Mouse (Mus musculus) cerebellum, postnatal 25 days (tissue): Measurements from ENCODE around the gene Zfyve1.
"Not testable (repeated sequence)": the region's sequence is repeated elsewhere in the genome, so short reads cannot be mapped to it uniquely, and the experiment has no call there.

ENCODE experiments used
- DNase-seq, 2 experiments: peaks; one replicate each; pipeline ENCODE4 v3.0.0; 2021; ENCODE audit warnings: mixed read lengths in 2 of 2

The Zfyve1 gene

DNA sequence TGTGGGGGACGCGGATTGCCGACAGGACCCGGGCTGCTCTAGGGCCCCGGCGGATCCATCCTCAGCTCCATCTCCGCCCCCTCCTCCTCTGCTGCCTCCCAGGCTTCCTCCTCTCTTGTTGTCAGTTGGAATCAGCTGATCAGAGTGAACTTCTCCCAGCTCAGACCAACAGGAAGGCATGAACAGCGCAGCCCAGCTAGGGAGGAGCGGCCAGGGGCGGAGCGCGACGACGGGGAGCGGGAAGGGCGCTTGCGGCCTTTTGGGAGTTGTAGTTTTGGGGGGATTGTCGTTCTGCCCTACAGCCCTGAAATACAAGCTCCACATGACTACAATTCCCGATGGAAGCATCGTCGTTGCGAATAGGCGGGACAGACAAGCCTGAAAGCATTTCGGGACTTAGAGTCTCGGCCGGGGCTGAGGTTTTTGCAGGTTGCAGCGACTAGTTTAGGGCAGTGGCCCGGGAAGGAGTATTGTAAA lies at the start of gene Zfyve1:
Gene Zfyve1 (minus strand): TSS at position 198 of the 477 bp plus-strand sequence.
- DNase-seq: peak; percentile 90 to 93

DNA sequence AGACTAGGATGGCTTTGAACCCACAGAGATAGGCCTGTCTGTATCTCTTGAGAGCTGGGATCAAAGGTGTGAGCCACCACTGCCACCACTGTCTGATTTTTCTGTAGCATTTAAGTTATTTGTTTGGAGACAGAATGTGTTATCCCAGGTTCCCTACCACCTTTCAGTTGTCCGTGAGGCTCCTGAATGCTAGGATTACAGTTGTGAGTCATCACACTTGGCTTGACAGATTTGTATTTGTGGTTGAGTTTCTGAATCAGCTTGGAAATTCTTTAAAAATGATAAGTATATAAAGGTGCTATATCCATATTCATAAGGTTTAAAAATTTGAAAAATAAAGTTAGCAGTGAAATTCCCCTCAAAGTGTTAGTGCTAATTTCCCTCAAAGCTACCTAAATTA lies 46.1 kb upstream of the Zfyve1 start:
- DNase-seq: no peak

- no peak for DNase-seq
Measured at GRCm38 (mm10) chr12:83641233-83641632, 44.2 kb upstream of the Zfyve1 start.

- DNase-seq: no peak
Measured at GRCm38 (mm10) chr12:83633807-83634206, 36.8 kb upstream of the Zfyve1 start.

- peak; percentile 56 to 69 for DNase-seq
Measured at GRCm38 (mm10) chr12:83632680-83633025, 35.6 kb upstream of the Zfyve1 start.

GRCm38 (mm10) chr12:83631743-83632679 lies 35.0 kb upstream of the Zfyve1 start:
- DNase-seq: peak; percentile 95

DNA sequence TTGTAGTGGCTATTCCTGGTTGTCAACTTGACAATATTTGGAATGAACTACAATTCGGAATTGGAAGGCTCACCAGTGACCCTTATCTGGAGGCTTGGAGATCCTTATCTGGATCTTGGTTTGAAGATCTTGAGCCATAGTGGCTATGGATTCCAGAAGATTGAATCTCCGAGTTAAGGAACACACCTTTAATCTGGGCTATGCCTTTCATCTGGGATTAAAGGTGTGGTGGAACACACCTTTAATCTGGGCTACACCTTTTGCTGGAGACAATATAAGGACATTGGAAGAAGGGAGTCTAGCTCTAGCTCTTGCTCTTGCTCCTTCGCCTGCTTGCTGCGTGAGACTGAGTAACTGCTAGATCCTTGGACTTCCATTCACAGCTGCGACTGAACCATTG lies 33.9 kb upstream of the Zfyve1 start, which contains the start of gene Rbm25:
Gene Rbm25 (plus strand): TSS at position 301 of the 400 bp plus-strand sequence.
- not testable (repeated sequence) for DNase-seq

DNA sequence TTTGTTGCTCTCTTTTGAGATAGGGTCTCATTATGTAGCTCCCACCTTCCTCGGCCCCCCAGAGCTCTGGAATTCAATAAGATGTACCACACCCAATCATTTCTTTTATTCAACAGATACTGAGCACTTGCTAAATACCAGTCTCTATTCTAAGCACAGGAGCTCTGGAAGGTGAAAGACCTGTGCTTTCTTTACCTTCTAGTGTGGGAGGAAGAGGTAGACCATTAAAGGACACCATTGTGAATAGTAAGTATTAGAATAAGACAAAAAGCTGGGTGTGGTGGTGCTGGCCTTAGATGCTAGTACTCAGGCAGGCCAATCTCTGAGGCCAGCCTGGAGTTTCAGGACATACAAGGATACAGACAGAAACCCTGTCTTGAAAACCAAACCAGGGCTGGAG lies 27.3 kb upstream of the Zfyve1 start:
- DNase-seq: no peak

- no peak for DNase-seq
Measured at GRCm38 (mm10) chr12:83622031-83622755, 25.2 kb upstream of the Zfyve1 start.

DNA sequence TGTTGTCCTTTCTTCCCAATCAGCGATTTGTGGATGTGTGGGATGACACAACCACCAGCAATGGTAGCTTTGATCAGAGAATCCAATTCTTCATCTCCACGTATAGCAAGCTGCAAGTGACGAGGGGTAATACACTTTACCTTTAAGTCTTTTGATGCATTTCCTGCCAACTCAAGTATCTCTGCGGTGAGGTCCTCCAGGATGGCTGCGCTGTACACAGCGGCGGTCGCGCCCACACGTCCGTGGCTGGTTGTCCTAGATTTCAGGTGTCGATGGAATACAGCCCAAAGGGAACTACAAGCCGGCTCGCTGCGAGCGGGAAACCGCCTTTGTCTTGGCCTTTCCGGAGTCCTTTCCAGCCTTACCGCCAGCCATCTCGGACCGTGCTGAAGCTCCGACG lies 23.7 kb upstream of the Zfyve1 start:
- DNase-seq: not testable (repeated sequence)

DNA sequence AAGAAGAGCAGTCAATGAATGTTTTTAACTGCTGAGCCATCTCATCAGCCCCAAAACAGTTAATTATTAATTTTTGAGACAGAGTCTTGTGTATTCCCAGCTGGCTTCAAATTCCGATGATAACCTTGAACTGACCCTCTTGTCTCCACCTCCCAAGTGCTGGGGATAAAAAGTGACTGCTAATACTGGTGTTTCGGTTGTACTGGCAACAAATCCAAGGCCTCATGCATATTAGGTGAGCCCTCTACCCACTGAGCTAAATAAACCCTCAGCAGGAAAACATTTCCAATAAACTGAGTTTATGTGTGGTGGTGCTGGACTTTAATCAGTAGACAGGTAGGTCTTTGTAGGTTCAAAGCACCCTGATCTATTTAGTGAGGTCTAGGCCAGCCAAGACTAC lies 22.0 kb upstream of the Zfyve1 start:
- no peak for DNase-seq

DNA sequence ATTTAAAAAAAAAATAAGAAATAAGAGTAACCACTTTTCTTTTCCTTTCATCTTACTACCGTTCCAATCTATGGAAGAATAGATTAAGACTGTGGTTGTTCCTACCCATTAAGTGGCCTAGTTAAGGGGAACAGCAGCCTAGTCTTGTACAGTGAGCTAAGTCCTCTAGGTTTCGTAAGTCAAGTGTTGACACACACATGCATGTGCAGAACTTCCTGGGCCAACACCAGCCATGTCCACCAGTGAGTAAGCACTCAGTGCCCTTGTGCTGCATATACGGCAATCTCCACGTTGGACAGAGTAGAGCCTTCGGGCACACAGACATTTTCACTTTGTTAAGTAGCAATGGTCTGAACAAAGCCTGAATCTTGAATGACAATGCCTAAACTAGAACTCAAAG lies 20.2 kb upstream of the Zfyve1 start:
- DNase-seq: no peak

DNA sequence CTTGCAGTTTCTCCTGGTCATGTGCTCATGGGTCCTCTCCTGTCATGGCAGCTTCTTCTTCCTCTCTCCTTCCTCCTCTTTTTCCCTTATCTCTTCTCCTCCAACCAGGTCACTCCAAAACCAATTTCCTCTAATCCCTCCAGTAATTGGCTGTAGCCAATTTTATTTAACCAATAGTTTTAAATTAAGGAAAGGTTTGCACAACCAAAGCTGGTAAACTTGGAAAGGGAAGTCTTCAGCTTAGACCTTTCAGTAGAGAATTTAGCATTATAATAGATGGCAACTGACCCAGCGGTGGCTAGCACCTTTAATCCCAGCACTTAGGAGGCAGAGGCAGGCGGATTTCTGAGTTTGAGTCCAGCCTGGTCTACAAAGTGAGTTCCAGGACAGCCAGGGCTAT lies 9.4 kb upstream of the Zfyve1 start:
- not testable (repeated sequence) for DNase-seq

DNA sequence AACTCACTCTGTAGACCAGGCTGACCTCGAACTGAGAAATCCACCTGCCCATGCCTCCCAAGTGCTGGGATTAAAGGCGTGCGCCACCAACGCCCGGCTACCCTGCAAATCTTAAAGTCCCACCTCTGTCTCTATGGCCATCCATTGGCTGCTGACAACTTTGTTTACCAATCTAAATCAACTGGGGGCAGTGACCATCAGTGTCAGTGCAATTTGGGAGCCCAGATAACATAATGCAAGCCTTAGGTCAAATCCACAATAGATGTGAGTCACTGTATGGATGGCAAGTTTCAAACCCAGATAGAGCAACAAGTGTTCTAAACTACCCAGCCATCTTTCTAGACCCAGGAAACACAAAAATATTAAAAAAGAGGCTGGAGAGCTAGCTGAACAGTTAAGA lies 5.3 kb upstream of the Zfyve1 start:
- no peak for DNase-seq

- DNase-seq: no peak
Measured at GRCm38 (mm10) chr12:83597881-83598280, 859 bp upstream of the Zfyve1 start.

DNA sequence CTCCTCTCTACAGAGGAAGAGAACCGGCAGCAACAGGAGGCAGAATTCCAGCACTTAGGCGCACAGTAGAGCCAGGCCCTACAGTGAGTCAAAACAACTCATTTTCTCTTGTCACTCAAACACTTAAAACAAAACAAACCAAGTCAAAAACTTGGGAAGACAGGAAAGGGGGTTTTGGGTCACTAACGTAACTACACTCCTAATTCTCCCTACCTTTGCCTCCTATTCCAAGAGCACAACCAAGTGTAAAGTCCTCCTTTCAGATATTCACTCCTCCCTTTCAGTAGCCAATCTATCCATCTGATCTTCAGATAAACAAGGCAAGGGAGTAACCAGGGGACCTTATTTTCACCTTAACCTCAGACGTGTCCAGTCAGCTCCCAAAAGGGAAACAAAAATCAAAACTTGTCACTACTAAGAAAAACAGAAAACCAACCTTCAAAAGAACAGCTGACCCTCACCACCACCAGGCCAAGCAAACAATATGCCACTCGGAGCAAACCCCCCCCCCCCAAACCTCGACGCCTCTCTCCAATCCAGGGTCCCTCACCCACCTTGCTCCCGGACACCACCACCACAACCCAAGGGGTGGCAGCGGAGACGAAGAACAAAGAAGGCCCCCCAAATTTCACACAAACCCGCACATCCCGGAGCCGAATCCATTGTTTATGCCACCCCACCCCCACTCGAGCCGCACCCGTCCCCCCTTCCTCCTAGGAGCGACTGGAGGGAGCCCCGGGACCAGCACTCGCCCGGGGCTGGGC lies 649 bp downstream of the Zfyve1 start:
- peak in 1 of 2 experiments; percentile 14 for DNase-seq

DNA sequence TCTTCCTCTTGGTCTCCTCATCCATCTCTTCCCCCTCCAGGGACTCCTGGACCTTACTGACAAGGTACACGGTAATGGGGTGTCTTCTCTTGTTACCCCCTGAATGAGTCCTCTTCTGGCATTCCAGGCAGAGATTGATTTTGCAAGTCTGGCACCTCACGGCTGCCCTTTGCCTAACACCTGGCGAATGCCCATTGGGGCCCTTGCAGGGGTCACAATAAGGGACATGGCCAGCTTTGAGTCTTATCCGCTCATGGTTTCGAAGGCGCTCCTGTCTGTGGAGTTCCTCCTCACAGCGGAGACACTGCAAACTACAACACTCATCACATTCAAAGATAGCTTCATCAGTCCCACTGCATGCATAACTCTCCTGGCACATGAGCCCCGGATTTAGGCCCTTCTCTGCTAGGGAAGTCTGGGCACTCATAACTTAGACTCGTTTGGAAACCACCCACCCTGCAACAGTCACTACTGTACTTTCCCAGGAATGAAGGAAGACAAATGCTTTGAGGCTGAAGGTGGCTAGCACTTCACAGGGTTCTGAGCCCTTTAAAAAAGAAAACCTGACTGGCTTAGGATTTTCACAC lies 2.5 kb downstream of the Zfyve1 start:
- no peak for DNase-seq

DNA sequence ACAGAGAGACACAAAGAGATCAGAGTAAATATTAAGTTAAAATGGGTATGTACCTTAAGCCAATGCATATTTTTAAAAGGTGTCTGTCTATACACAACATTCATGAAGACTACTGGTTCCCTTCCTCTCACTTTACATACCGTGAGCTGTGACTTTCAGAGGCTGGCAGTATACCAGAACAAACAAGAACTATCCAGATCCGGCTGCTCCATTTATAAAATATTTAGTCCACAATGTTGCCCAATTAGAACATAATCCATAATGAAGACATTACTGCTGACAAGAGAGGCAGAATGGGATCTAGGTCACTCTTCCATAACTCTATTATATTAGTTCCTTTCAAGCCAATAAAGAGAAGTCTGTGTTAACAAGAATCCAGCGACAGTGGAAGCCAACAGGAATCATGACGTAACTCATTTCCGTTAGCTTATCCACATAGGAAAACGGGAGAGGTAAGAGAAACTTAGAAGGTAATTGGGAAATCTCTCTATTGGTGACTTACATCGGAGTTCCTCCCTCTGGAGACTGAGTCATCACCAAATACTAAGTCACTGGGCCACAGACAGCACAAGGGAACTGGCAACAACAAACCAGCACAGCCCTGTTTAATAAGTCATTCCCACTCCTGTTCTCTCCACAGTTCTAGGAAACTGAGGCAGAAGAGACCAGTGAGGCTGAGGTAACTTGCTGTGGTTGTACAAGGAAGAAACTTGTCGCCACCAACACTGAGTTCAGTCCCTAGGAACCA lies 5.1 kb downstream of the Zfyve1 start:
- no peak for DNase-seq

- DNase-seq: no peak
Measured at GRCm38 (mm10) chr12:83586628-83587027, 10.4 kb downstream of the Zfyve1 start.

DNA sequence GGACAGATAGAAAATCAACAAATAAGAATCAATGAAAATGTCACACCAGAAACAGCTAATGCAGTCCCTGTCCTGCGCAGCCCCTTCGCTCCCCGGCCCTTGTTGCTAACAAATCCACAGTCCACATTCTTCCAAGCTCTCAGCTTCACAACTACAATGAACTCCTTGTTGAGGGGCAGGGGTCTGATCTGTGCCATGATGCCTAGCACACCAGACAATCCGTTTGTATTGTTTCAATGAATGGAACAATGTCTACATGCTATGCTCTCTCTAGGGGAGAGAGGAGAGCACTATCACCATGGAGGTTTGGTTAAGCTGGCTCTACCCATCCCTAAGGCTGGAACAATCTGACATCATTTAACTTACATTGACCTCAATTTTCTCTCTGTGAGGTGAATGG lies 14.3 kb downstream of the Zfyve1 start:
- DNase-seq: no peak

DNA sequence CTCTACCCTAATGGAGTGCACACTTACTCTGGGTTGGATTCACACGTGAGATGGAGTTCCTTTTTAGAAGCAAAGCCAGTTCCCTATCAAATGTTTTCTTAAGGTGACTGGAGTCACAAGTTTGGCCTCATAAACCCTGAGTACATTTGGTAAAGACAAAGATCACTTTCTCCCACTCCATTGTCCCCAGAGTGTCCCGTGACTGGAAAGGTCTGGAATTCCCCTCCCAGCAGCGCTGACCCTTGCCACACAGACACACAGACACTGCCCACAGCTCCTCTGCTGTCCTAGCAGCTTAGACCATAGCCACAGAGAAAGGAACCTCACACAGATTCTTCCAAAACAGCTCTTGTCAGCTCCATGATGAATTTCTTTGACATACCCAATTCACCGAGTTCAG lies 14.9 kb downstream of the Zfyve1 start:
- no peak for DNase-seq

GRCm38 (mm10) chr12:83580283-83580682 lies 16.7 kb downstream of the Zfyve1 start:
- no peak for DNase-seq
